Mouse (Mus musculus) activated CD4-positive, CD25-positive, alpha-beta regulatory T cell, adult 4 months (primary cell): ENCODE measurements around the gene Lin37. TPM values are rescaled to one million over a fixed set of nuclear protein-coding genes. Genes with fewer than 3 reads are reported as not detected.

ENCODE experiments used
- ATAC-seq: one replicate; pipeline ENCODE4 v1.8.0; 2017
- polyA plus RNA-seq, 2 experiments: library from polyadenylated mRNA; unstranded; fragments of 100-300 nt; shearing (Covaris generic); gene quantifications; one replicate each; pipeline ENCODE4 v1.2.1; 2017

The Lin37 gene
- polyA plus RNA-seq, 2 experiments from 2014 or later = 93.6 to 106 TPM

DNA sequence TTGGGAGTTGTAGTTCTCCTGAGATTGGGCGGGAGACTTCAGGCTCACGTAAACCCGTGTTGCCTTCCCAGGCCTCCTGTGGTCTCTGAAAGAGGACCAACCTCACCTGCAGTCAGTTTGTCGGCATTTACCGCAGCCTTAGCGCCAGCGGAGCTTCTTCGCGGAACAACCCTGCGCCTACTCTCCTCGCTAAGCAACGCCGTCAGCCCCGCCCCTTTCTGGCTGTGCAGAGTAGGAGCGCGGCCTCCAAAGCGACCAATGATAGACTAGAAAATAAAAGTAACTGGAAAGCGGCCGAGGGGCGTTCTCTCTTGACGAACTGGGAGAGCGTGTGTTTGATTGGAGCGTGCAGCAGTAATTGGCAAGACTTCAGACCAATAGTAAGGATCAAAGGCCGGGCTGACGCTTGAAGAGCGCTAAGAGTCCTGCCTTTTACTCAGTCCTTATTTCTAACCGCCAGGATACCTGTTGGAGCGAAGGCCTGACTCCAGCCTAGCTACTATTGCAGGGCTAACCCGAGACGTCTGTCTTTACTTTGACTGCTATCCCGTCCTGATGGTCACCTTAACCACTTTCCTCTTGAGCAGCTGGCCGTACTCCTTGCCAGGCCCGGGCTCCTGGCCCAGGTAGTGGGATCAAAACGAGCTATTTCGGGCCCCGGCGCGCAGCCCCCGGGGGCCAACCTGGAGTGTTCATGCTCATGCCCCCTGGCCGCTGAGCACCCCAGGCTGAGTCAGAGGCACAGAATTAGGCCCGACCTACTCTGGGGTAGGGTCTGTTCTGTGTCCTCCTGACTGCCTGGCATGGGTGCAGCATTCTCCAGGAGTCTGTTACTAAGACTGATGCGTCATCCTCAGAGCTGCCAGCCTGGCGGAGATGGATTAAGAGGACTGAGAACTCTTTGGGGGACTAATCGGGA is 7.3 kb downstream of the Lin37 start, which contains the start of the genes Hspb6 and Proser3:
Gene Hspb6 (plus strand): TSS at position 77 of the 919 bp plus-strand sequence.
Gene Proser3 (minus strand): TSS at position 198 of the 919 bp plus-strand sequence.
- peak; percentile 93 for ATAC-seq

DNA sequence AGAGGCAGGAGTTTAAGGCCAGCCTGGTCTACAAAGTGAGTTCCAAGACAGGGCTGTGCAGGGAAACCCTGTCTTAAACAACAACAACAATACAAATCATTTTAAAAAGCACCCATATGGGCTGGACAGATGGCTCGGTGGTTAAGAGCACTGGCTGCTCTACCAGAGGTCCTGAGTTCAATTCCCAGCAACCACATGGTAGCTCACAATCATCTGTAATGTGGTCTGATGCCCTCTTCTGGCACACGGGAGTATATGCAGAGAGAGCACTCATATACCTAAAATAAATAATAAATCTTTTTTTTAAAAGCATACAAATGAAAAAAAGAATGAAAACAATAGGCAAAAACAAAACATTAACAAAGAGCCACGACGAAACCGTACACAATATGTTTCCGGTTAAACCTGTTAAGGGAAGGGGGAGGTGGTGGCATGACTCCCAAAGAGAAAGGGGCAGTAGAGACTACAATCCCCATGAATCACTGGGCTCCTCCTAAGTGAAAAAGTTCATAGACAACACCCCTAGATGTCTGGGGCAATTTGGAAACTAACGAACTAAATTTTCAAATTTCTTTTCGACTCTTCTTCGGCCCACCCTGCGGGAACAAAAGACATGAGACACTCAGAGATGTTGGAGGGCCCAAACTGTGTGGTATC is 8.1 kb downstream of the Lin37 start:
- ATAC-seq = peak; percentile 61

DNA sequence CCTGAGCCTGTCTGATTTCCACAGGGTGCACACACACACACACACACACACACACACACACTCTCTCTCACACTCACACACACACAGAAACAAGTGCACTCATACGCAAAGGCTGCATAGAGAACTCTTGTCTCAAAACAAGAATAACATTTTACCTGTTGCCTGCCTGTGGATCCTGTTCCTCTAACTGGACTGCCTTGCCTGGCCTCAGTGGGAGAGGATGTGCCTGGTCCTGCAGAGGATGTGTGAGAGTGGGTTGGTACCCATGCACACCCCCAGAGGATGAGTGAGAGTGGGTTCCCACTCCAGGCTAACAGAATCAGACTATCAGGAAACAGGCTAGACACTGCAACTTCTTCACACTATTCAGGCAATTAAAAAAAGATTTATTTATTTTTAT is 9.0 kb downstream of the Lin37 start:
- ATAC-seq = no peak

DNA sequence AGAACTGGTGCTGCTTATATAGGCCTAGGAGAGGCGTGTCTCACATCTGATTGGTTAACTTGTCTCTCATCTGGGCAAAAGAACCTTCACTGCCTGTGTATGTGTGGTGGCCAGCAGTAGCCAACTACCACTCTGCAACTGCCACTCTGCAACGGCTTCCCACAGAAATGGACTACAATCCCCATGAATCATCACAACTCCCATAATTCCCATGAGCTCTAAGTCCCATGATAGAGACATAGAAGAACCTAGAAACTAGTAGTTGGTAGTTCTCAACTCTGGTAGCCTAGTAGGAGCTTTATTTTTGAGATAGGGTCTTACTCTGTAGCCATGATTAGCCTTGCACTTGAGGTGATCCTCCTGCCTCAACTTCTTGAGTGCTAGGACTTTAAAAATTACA is 9.8 kb downstream of the Lin37 start:
- ATAC-seq = no peak

DNA sequence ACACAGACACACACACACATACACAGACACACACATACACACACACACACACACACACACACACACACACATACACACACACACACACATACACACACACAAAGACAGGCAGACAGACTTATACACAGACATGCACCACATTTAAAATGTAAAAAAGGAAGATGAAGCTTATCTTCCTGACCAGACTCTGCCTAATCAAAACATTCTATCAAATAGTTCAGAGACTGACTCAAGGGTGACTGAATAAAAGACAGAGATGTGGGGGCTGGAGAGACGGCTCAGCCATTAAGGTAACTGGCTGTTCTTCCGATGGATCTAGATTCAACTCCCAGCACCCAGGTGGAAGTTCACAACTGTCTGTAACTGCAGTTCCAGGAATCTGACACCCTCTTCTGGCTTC is 15.3 kb downstream of the Lin37 start:
- no peak for ATAC-seq

DNA sequence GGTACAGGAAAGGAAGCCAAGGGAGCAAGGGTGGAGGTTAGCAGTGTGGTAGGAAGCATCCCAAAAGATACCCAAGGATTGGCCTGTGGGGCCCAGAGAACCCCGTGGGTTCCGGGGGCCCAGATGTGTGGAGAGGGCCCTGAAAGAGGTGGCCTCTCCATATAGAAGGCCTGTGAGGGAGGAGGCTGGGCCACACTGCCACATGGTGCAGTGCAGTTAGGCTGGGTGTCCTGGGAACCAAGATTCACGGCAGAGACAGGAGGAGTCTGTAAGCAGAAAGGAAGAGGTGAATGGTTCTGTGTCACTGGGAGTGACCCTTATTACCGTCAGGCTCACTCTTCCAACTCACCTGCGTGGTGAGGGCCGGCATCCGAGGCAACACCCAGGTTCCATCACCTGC is 19.1 kb downstream of the Lin37 start:
- ATAC-seq = no peak

DNA sequence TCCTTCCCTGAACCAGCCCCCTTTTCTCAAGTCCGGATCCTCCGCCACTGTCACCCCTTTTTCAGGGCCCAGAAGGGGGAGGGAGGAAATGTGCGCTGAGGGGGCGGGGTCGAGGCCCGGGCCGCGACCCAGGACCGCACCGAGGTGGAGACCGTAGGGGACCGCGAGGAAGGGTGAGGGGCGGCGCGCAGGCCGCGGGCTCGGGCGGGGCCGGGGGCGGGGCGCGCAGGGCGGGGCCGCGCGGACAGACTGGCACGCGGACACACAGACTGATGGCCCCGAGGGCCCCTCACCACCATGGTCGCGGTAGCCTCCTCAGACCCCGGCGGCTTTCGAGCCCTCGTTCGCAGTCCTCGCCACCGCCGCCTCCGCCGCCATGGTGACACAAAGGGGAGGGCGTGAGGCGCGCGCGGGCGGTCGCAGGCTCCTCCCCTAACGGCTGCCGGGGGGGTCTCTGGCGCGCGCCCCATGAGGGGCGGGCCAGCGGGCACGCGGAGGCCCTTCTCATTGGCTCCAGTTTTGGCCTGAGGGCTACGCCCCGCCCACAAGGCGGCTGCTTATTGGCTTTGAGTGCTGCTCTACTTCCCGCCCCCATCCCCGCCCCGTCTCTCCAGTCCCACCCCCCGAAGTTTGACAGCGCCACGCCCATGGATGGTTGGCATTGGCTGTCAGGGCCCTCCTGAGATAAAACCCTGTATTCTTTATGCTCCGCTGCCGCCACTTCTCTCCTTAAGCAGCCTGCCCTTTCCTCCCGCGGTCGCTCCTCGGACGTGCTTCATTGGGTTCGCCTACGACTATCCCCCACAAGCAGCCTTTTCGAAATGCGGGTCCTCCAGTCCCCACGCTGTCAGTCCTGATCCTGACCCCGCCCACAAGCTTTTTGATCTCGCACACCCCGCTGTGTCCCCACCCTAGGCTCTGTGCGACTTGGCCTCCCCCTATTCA is 24.7 kb downstream of the Lin37 start, which contains the start of gene Arhgap33:
Gene Arhgap33 (minus strand): TSS at position 428 of the 945 bp plus-strand sequence.
- peak; percentile 91 for ATAC-seq

DNA sequence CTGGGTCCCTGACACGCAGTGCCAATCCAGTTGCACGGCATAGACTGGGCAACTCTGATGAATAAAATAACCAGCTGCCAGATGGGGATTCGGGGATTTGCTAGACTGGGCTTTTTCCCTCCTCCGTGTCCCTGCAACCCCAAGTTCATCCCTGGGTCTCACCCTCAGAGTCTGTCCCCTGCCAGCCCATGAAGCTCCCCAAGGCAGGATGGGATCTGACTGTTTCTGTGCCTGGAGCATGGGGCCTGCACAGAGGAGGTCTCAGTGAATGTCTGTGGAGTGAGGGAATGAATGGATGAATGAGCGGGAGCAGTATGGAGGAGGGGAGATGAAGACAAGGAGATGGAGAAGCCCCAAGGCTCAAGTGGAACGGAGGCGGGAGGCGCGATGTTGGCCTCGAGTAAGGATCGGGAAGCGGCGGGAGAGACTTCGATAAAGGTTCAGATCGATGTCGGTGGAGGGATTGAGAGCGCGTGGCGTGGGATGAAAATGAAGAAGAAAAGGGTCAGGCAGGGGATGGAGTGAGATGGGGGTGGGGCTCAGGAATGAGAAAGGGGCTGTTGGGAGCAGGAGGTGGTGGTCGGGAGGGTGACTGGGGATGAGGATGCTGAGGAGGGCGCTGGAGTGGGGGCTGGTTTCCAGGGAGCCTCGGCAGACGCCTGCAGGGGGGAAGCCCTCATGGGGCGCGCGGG is 25.6 kb downstream of the Lin37 start:
- no peak for ATAC-seq

DNA sequence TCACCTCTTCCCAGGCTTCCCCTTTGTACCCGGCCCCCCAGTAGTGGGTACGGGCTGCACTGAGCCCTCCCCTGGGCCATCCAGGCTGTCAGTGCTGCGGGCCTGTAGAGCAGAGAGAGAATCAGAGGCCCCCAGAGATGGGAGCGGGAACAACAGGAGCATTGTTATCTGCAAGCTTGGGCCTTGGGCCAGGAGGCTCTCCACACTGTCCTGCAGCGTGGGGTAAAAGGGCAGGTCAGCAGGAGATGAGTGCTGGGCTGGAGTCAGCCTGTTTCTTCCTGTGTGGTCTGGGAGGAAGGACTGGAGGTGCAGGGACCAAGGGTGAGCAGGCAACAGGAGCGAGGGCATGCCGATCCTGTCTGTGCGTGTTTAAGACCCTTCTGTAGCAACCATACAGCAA is 26.7 kb downstream of the Lin37 start:
- no peak for ATAC-seq

DNA sequence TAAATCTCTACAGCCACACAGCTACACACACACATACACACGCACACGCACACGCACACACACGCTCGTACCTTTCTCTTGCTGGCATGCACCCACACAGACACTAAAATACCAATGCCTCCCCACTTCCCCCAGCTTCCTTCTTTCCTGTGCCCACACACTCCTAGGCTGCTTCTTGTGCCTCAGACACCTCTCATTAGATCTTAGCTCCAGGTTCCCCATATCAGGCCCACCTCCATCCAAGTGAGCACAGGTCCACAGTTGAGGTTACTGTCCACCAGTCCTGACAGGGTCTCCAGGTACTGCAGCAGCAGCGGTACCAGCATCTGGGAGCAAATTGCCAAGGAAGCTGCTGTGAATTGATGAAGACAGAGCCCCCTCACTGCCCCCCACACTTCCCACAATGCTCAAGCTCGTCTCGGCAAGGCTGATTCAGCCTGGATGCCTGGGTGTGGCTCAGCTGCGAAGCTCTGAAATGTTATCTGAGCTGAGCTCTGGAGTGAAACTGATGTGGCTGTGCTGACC is 28.3 kb downstream of the Lin37 start:
- no peak for ATAC-seq

DNA sequence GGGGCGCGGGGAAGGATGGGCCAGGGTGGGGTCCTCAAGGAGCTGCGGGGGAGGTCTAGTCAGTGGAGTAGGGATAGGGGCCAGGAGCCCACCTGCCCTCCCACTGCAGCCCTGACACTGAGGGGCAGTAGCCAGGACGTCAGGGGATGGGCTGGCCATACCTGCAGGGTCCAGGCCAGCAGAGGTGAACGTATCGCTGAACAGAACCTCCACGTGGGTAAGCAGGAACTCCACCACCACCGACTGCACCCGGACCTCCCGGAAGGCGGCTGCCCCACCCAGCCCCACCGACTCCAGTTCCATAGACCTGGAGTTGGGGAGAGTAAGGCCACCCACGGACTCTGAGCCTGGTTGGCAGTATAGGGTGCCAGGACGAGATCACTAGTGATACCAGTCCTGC is 32.7 kb downstream of the Lin37 start:
- no peak for ATAC-seq

DNA sequence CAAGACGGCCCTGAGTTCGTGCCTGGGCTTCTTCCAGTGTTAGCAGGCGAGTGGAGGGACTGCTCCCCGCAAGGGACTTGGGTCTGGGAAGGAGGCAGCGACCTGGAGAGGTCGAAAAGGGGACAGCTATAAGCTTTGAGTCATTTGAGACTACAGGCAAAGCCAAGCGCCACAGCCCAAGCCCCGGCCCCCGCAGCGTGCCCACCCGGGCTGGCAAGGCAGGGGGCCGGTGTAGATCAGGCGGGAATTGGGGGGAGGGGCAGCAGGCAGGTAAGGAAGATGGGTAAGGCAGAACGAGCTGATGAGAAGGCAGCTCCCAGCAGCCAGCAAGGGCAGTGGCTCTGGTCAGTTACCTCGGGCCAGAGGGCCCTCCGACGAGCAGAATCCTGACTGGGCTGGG is 33.2 kb downstream of the Lin37 start:
- ATAC-seq = no peak

DNA sequence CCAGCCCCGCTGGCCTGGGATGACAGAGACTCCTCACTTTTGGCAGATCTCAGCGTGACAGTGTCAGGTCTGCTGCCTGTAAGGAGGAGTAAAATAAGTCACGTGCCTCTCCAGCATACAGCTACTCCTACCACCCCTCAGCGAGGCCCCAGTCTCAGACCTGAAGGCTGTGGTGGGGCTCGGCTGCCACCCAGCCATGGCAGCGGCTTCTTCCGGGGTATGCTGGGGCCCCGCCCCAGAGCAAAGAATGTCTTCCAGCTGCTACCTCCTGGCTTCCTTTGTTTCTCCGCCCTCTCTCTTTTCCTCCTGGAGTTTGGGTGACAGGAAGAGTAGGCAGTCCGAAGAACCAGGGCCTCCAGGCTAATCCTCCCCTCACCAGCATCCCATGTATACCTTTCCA is 33.7 kb downstream of the Lin37 start:
- ATAC-seq = no peak

DNA sequence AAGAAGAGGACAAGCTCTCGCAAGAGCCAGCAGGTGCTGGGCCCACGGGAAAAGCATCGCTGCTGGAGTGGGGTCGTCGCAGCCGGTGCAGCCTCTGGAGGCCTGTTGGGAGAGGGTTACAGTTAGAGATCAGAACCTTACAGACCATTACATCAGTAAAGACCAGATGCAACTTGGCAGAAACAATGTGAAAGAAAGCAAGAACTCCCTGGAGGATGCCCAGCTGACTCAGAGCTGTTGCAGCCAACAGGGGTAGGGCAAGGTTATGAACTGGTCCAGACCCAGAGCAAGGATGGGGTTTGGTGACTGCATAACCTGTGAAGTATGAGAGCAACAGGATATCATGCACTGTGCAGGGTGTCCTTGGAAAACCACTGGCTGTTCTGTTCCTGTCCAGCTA is 35.2 kb downstream of the Lin37 start:
- no peak for ATAC-seq

DNA sequence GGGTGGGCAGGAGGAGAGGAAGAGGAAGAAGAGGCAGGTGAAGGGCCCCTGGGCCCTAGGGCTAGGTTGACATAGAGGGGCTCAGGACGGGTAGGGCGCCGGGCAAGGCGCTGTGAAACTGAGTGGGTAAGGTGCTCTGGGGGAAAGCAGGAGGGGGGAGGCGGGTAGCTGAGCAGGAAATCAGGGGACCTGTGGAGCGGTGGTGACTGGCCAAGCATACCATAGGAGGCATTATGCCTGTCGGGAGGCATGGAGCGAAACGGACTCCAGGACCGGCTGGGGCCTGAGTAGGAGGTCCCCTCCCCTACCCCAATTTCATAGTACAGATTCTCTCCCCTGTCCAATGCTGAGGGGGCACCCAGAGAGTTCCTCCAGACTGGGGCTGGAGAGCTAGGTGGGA is 36.8 kb downstream of the Lin37 start:
- no peak for ATAC-seq

DNA sequence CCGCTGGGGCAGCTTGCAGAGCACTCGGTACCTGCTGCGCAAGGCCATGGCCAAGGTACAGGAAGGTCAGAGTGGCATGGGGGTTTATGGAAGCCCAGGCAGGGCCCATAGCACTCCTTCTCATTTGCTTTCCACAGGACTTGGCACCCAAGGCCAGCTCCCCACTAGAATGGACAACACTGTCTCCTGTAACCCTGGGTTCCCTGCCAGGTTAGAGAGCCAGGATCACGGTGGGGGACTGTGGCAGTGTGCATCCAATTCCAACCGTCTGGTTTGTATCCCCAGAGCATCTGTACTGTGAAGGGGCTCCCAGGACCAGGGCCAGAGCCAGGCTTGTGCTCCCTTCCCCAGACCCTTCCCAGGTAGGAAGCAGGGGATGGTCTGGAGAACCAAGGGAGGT is 38.8 kb downstream of the Lin37 start:
- ATAC-seq = no peak

DNA sequence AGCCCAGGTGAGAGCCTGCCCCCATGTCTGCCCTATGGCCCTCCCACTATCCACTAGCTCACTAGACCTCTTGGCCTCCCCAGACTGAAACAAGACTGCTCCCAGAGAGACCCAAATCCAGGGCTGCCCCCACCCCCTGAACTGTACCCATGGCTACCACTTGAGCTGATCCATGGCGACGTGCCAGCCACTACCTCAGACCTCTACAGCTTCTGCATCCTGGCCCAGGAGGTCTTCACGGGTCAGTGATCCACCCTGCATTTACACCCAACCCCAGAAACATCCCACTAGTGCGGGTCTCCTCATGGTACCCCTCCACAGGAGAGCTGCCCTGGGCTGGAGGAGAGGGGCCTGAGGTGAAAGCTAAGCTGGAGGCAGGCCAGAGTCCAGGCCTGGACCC is 39.2 kb downstream of the Lin37 start:
- no peak for ATAC-seq

DNA sequence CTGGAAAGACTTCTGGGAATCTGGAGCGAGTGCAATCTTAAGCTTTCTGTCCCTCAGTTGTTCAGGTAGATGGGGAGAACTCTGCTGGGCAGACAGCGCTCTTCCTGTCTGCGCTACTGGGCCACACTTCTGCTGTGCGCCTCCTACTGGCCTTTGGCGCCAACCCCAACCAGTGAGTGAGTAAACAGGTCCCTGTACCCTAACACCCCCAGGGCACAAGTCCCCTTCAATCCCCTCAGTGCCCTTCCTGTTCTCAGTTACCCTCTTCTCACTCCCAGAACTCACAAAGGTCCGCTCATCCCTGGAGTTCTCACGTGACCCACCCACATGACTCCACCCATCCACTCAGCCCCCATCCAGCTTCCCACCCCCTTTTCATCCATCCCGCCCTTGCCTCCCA is 41.3 kb downstream of the Lin37 start:
- ATAC-seq = no peak

DNA sequence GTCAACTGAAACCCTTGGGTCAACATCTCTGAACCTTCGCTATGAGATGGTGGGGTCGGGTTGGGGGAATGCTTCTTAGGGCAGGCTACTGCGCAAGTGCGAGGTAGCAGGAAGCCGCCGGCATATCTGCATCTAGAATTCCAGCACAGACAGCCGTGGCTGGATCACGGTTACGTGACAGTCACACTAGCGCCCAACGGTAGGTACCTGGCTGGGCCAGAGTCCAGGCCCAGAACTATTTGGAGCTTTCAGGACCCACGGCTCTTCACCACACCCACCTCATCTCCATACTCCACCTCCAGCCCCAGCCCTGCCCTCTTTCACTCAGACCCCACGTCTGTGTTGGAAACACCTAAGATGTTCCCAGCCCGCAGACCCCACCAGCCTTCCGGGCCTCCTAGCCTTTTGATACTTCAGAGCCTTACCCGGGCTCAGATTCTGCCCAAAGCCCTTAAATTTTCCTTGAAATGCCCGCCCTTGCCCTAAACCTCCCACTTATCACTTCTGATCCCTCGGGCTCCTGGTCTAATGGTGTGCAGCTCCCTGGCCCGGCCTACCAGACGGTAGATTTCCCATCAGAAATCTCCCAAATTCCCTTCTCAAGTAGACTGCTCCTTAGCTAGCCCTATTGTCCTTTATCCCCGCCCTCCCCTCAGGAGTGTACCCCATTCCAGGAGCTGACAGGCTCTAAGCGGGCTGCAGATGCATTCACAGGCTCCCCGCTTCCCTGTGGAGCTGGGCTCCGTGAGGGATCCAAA is 44.5 kb downstream of the Lin37 start:
- no peak for ATAC-seq

DNA sequence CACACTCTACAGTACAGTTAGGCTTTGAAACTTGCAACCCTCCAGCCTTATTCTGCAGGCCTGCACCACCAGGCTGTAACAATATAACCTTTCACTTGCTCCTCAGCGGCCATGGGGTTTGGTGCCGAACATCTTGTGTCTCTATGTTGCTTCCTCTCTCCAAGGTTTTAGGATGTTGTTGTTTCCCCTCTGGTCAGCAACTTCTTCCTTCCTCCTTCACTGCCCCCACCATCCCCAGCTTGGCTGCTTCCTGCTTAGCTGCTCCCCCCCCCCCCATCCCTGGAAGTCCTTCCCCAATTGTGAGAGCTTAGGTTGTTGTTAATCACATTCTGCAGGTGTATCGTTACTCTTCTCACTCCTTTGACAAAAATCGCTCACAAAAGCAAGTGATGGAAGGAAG is 51.6 kb downstream of the Lin37 start:
- no peak for ATAC-seq
